Mouse (Mus musculus): ENCODE measurements around the gene Ssr3.

GRCm38 (mm10) chr3:65441586-65442111, 49.2 kb upstream of the Ssr3 start:
- TF ChIP-seq POLR2A (IDR thresholded peaks at IDR 0.05; ENCODE audit: control insufficient read depth in 1 of 2, insufficient read depth in 1 of 2, low read depth in 1 of 2, low read length in 2 of 2, poor library complexity in 1 of 2), result no peak
- no peak for TF ChIP-seq POLR2AphosphoS5 (IDR thresholded peaks at IDR 0.05; ENCODE audit: borderline replicate concordance, low read depth, low read length)
- no peak for TF ChIP-seq ZKSCAN1 (IDR thresholded peaks at IDR 0.05; ENCODE audit: low read depth, low read length)
- TF ChIP-seq CTCF (IDR thresholded peaks at IDR 0.05 in 2 of 3, conservative IDR thresholded peaks at IDR 0.05 in 1 of 3; ENCODE audit: control insufficient read depth in 1 of 3, insufficient read depth in 1 of 3, low read depth in 2 of 3, low read length in 3 of 3, poor library complexity in 1 of 3, severe bottlenecking in 1 of 3), result no peak
- no peak for TF ChIP-seq HCFC1 (IDR thresholded peaks at IDR 0.05; ENCODE audit: low read depth, low read length)
- no peak for TF ChIP-seq SMC3 (IDR thresholded peaks at IDR 0.05; ENCODE audit: low read depth, low read length)
- TF ChIP-seq BHLHE40 (IDR thresholded peaks at IDR 0.05; ENCODE audit: borderline replicate concordance, low read depth, low read length), result no peak
- TF ChIP-seq RAD21 (IDR thresholded peaks at IDR 0.05; ENCODE audit: low read depth, low read length), result no peak
- no peak for TF ChIP-seq TBP (IDR thresholded peaks at IDR 0.05; ENCODE audit: low read depth, low read length)
- TF ChIP-seq MAFK (IDR thresholded peaks at IDR 0.05; ENCODE audit: borderline replicate concordance, low read depth, low read length), result no peak
- no peak for TF ChIP-seq EP300 (IDR thresholded peaks at IDR 0.05; ENCODE audit: low read depth in 1 of 2, low read length in 2 of 2)
- no peak for TF ChIP-seq CHD1 (IDR thresholded peaks at IDR 0.05; ENCODE audit: low read depth, low read length)
